Mouse (Mus musculus) neural tube, embryonic 13.5 days (tissue): ENCODE measurements around the gene Nxph2. TPM values are rescaled to one million over a fixed set of nuclear protein-coding genes. Genes with fewer than 3 reads are reported as not detected.
"Not testable (repeated sequence)": the region's sequence is repeated elsewhere in the genome, so short reads cannot be mapped to it uniquely, and the experiment has no call there.

Source experiments
- ATAC-seq: fragments of 200-750 bp; cut with Nextera tagmentation; 2 replicates; pipeline ENCODE4 v1.8.0; 2017; ENCODE audit warnings: low read depth, mild to moderate bottlenecking, moderate TSS enrichment, moderate library complexity
- H3K27ac ChIP-seq: fragments of 300-500 bp; sonication (generic); replicated peaks from 2 replicates; pipeline ENCODE4 v1.5.1; 2015; ENCODE audit warnings: moderate library complexity, mild to moderate bottlenecking, inconsistent platforms
- H3K27me3 ChIP-seq: fragments of 300-500 bp; sonication (generic); 2 replicates; pipeline ENCODE4 v1.6.1; 2015; ENCODE audit warnings: mild to moderate bottlenecking, inconsistent platforms
- H3K36me3 ChIP-seq: fragments of 300-500 bp; sonication (generic); 2 replicates; pipeline ENCODE4 v1.6.1; 2015; ENCODE audit warnings: mild to moderate bottlenecking, inconsistent platforms
- H3K4me1 ChIP-seq: fragments of 300-500 bp; sonication (generic); replicated peaks from 2 replicates; pipeline ENCODE4 v1.6.1; 2015; ENCODE audit warnings: inconsistent platforms
- H3K4me2 ChIP-seq: fragments of 300-500 bp; sonication (generic); 2 replicates; pipeline ENCODE4 v1.6.1; 2015; ENCODE audit warnings: inconsistent platforms, mild to moderate bottlenecking, moderate library complexity
- H3K4me3 ChIP-seq: fragments of 300-500 bp; sonication (generic); 2 replicates; pipeline ENCODE4 v1.5.1; 2015; ENCODE audit warnings: mild to moderate bottlenecking, inconsistent platforms
- H3K9ac ChIP-seq: fragments of 300-500 bp; sonication (generic); 2 replicates; pipeline ENCODE4 v1.6.1; 2015; ENCODE audit warnings: moderate library complexity, mild to moderate bottlenecking, inconsistent platforms
- H3K9me3 ChIP-seq: fragments of 300-500 bp; sonication (generic); 2 replicates; pipeline ENCODE4 v1.6.1; 2016; ENCODE audit warnings: inconsistent platforms
- WGBS: fragments of 180-500 bp; shearing (Covaris S2); methylation state at CpG from one replicate; pipeline ENCODE4 v1.1.7; 2015; 5-methylcytosine and 5-hydroxymethylcytosine counted together
- polyA plus RNA-seq: library from polyadenylated mRNA; unstranded; fragments of >200 nt; fragmentation: Nextera tagmentation; extraction: Ambion mirVana; gene quantifications from 2 replicates; pipeline ENCODE4 v1.2.1, GENCODE M21; 2015

The Nxph2 gene
- 2.6 and 3.4 TPM in 2 replicates for polyA plus RNA-seq

GRCm38 (mm10) chr2:23320746-23321585 is at the start of gene Nxph2:
Nxph2 (plus strand) TSS chr2:23321246.
- H3K27ac ChIP-seq, result no peak within 1 kb of the TSS
- peak; percentile 87 for ATAC-seq
- no peaks in the 10 kb centered on the region for H3K36me3 ChIP-seq
- peaks cover 12% of the 10 kb centered on the region; the same call in 1 of the 2 replicates for H3K4me1 ChIP-seq
- H3K4me3 ChIP-seq, result peak within 1 kb of the TSS; percentile 48
- H3K27me3 ChIP-seq, result peaks cover 4% of the 10 kb centered on the region; the same call in 1 of the 2 replicates
- peak within 1 kb of the TSS; percentile 67 for H3K9ac ChIP-seq
- no peaks in the 10 kb centered on the region for H3K9me3 ChIP-seq
- 2% methylated on average over 31 of the region's 31 CpGs for WGBS
- H3K4me2 ChIP-seq, result peak within 1 kb of the TSS; percentile 71

DNA sequence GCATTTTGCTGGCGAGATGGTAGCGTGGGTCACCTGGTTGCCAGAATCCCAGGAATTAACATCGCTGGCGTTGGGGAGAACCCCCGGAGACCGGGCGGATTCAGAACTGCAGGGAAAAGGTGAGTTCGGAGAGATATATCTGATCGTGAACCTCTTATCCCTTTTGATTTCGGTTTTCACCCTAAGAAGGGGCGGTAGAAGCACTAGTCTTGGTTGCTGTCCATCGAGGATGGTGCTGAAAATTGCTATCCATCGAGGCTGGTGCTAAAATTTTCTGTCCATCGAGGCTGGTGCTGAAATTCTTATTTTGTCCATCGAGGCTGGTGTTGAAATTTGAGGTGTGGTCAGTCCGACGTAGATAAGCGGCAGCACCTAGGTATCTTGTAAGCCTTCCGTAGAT is 30.1 kb upstream of the Nxph2 start:
- H3K27ac ChIP-seq, H3K9ac ChIP-seq, H3K4me3 ChIP-seq, H3K4me1 ChIP-seq, H3K27me3 ChIP-seq, ATAC-seq, H3K4me2 ChIP-seq, H3K36me3 ChIP-seq, H3K9me3 ChIP-seq: not testable (repeated sequence)
- 59% methylated on average over 19 of the region's 19 CpGs for WGBS

GRCm38 (mm10) chr2:23314869-23315268 is 6.2 kb upstream of the Nxph2 start:
- H3K4me2 ChIP-seq, result no peak overlapping the region
- no peaks in the 10 kb centered on the region for H3K36me3 ChIP-seq
- H3K27me3 ChIP-seq, result no peaks in the 10 kb centered on the region
- no peak overlapping the region for H3K4me3 ChIP-seq
- WGBS, result 5% methylated on average over 1 of the region's 1 CpGs
- no peaks in the 10 kb centered on the region for H3K9me3 ChIP-seq
- H3K4me1 ChIP-seq, result no peaks in the 10 kb centered on the region
- ATAC-seq, result no peak; the same call in 1 of the 2 replicates
- H3K27ac ChIP-seq, result no peak overlapping the region
- H3K9ac ChIP-seq, result no peak overlapping the region

Other genes with a start within 250 kb of the Nxph2 start
- 2.2 and 2.6 TPM in 2 replicates for gene Mastl, start 165.2 kb upstream of the Nxph2 start, polyA plus RNA-seq
- 66.7 and 76.3 TPM in 2 replicates for gene Yme1l1, start 164.9 kb upstream of the Nxph2 start, polyA plus RNA-seq
- gene 4931423N10Rik, start 113.8 kb upstream of the Nxph2 start, polyA plus RNA-seq, result not detected in 2 replicates